Mouse (Mus musculus) splenic B cell, adult 2 months (primary cell): Measurements from ENCODE around the gene Rasa2.
"Not testable (repeated sequence)": the region's sequence is repeated elsewhere in the genome, so short reads cannot be mapped to it uniquely, and the experiment has no call there.

Experiments used
- DNase-seq: peaks from one replicate; pipeline ENCODE4 v3.0.0-alpha.2; 2011; ENCODE audit warnings: low read depth, low spot score
- H3K27me3 ChIP-seq: 2 replicates; pipeline ENCODE4 v1.6.1; 2012; ENCODE audit warnings: mild to moderate bottlenecking, low read length, moderate library complexity, mixed read lengths; ENCODE audit not compliant: control insufficient read depth, poor library complexity, insufficient read depth, severe bottlenecking
- H3K36me3 ChIP-seq: 2 replicates; pipeline ENCODE4 v1.6.1; 2012; ENCODE audit warnings: mild to moderate bottlenecking, low read length, moderate library complexity, mixed read lengths; ENCODE audit not compliant: control insufficient read depth, poor library complexity, insufficient read depth, severe bottlenecking

Gene Rasa2

GRCm38 (mm10) chr9:96652763-96653162, 21.3 kb upstream of the Rasa2 start:
- peak; percentile 77 for DNase-seq
- no peaks in the 10 kb centered on the region for H3K36me3 ChIP-seq
- no peaks in the 10 kb centered on the region for H3K27me3 ChIP-seq

- Histone ChIP-seq H3K27me3 (no peaks in the 10 kb centered on the region), H3K36me3 (no peaks in the 10 kb centered on the region)
- no peak for DNase-seq
Measured at GRCm38 (mm10) chr9:96650807-96651206, 19.4 kb upstream of the Rasa2 start.

GRCm38 (mm10) chr9:96649924-96650323, 18.5 kb upstream of the Rasa2 start:
- H3K27me3 ChIP-seq = no peaks in the 10 kb centered on the region
- peak; percentile 56 for DNase-seq
- H3K36me3 ChIP-seq = no peaks in the 10 kb centered on the region

- DNase-seq = no peak
- Histone ChIP-seq H3K27me3 (no peaks in the 10 kb centered on the region), H3K36me3 (no peaks in the 10 kb centered on the region)
Measured at GRCm38 (mm10) chr9:96649362-96649761, 17.9 kb upstream of the Rasa2 start.

GRCm38 (mm10) chr9:96646668-96647295, 15.4 kb upstream of the Rasa2 start:
- DNase-seq = no peak
- H3K27me3 ChIP-seq = no peaks in the 10 kb centered on the region
- H3K36me3 ChIP-seq = no peaks in the 10 kb centered on the region

GRCm38 (mm10) chr9:96644840-96645239, 13.4 kb upstream of the Rasa2 start:
- Histone ChIP-seq H3K27me3 (no peaks in the 10 kb centered on the region), H3K36me3 (no peaks in the 10 kb centered on the region)
- no peak for DNase-seq

- not testable (repeated sequence) for H3K36me3 ChIP-seq, H3K27me3 ChIP-seq, DNase-seq
Measured at GRCm38 (mm10) chr9:96644002-96644401, 12.6 kb upstream of the Rasa2 start.

GRCm38 (mm10) chr9:96639451-96639850, 8.0 kb upstream of the Rasa2 start:
- no peak for DNase-seq
- Histone ChIP-seq H3K27me3 (no peaks in the 10 kb centered on the region; the same call in 1 of the 2 replicates), H3K36me3 (no peaks in the 10 kb centered on the region)

- Histone ChIP-seq H3K36me3 (no peaks in the 10 kb centered on the region), H3K27me3 (no peaks in the 10 kb centered on the region; the same call in 1 of the 2 replicates)
- no peak for DNase-seq
Measured at GRCm38 (mm10) chr9:96638508-96638907, 7.1 kb upstream of the Rasa2 start.

GRCm38 (mm10) chr9:96637157-96637548, 5.7 kb upstream of the Rasa2 start:
- Histone ChIP-seq H3K36me3 (no peaks in the 10 kb centered on the region), H3K27me3 (no peaks in the 10 kb centered on the region; the same call in 1 of the 2 replicates)
- DNase-seq = peak; percentile 29

- no peaks in the 10 kb centered on the region for H3K36me3 ChIP-seq
- DNase-seq = peak; percentile 61
Measured at GRCm38 (mm10) chr9:96636423-96637156, 5.2 kb upstream of the Rasa2 start.

GRCm38 (mm10) chr9:96635899-96636298, 4.5 kb upstream of the Rasa2 start:
- no peaks in the 10 kb centered on the region for H3K36me3 ChIP-seq
- DNase-seq = no peak
- no peaks in the 10 kb centered on the region; the same call in 1 of the 2 replicates for H3K27me3 ChIP-seq

More at GRCm38 (mm10) chr9:96636423-96637156, 5.2 kb upstream of the Rasa2 start:
- no peaks in the 10 kb centered on the region; the same call in 1 of the 2 replicates for H3K27me3 ChIP-seq

GRCm38 (mm10) chr9:96635176-96635575, 3.8 kb upstream of the Rasa2 start:
- Histone ChIP-seq H3K36me3 (no peaks in the 10 kb centered on the region), H3K27me3 (no peaks in the 10 kb centered on the region; the same call in 1 of the 2 replicates)
- no peak for DNase-seq

GRCm38 (mm10) chr9:96633771-96634170, 2.4 kb upstream of the Rasa2 start:
- no peak for DNase-seq
- Histone ChIP-seq H3K27me3 (no peaks in the 10 kb centered on the region), H3K36me3 (no peaks in the 10 kb centered on the region)

- Histone ChIP-seq H3K27me3 (no peaks in the 10 kb centered on the region), H3K36me3 (no peaks in the 10 kb centered on the region)
- DNase-seq = no peak
Measured at GRCm38 (mm10) chr9:96632756-96633155, 1.3 kb upstream of the Rasa2 start.
